Mouse (Mus musculus) neural tube, embryonic 10.5 days (tissue): ENCODE results near the gene Cmya5.

Experiments used
- DNase-seq: peaks from one replicate; pipeline ENCODE4 v3.0.0-alpha.2; 2017; ENCODE audit warnings: low spot score; ENCODE audit errors: extremely low spot score

Gene Cmya5

DNA sequence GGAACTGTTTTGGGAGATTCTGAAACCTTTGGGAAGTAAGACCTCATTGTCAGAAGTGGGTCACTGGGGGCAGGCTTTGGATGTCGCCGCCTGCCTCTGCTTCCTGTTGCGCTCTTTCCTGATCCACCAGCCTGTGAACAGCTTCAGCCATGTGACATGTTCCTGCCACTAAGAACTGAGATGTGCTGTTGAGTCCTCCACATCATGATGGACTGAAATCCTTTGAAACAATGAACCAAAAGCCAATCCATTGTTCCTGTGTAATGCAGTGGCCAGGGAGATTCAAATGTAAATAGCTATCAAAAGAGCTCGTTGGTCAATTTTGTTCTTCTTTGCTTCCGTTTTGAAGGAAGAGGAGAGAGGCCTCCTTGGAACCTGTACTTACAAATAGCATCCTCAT is 151.7 kb downstream of the Cmya5 start:
- DNase-seq: no peak
